Mouse (Mus musculus) testis, postnatal 14 days (tissue): ENCODE results near the gene Gm49661.

Source experiments
- DNase-seq: peaks from one replicate; pipeline ENCODE4 v3.0.0; 2021; ENCODE audit warnings: low spot score

The Gm49661 gene

GRCm38 (mm10) chr8:84969241-84970134, at the start of gene Gm49661, which contains the start of the genes Prdx2 and Rnaseh2a:
Gm49661 (minus strand) TSS chr8:84969433.
Prdx2 (plus strand) TSS chr8:84969587.
Rnaseh2a (minus strand) TSS chr8:84969767.
- no peak for DNase-seq

DNA sequence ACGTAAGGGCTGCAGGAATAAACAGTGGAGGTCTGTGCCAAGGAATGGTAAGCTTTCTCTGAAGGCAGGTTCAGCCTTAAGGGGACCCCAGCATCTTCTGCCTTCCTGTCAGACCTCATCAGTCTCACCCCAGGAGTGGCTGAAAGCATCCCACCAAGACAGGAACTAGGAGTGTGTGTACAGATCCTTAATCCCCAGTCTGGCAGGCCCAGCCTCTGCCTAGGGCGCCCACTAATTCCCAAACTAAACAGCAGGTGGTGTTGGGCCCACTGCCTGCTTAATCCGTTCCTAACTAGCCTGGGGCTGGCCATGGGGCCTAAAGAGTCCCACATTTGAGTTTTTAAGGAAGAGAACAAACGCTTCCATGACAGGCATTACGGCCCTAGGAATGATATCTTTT, 48.0 kb upstream of the Gm49661 start:
- DNase-seq = no peak

- no peak for DNase-seq
These were observed 47.5 kb upstream of the Gm49661 start for GRCm38 (mm10) chr8:85016724-85017123.

GRCm38 (mm10) chr8:85014431-85014830, 45.2 kb upstream of the Gm49661 start, which contains the start of gene Best2:
Best2 (minus strand) TSS chr8:85014531.
- DNase-seq = no peak

DNA sequence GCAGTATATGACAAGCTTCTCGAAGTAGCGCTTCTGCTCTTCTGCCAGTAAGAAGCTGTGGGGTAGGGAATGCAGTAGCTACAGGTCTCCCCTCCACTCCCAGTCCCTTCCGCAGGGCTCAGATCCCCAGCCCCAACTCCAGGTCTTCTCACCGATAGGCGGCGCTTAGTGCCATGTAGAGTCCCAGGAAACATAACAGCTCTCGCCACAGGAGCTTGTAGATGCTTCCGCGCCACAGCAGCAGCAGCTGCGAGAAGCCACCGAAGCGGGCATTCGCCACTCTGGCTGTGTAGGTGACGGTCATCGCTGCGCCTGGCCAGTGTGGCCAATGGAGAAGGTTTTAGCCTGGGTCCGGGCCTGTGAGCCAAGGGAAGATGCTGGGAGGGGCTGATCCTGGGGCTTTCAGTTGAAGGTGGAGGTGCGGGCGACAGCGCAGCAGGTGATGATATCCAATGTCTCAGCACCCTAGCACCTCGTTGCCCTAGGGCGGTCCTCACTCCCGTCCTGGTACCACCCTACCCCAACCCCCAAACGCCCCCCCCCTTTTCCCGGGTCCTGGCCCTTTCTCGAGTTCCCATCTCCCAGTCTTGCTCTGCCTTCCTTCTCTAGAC, 44.1 kb upstream of the Gm49661 start:
- peak; percentile 77 for DNase-seq

GRCm38 (mm10) chr8:85011242-85011641, 42.0 kb upstream of the Gm49661 start:
- DNase-seq = no peak

GRCm38 (mm10) chr8:85007686-85008085, 38.5 kb upstream of the Gm49661 start:
- peak; percentile 79 for DNase-seq

GRCm38 (mm10) chr8:84997649-84998295, 28.5 kb upstream of the Gm49661 start:
- DNase-seq = peak; percentile 84

GRCm38 (mm10) chr8:84996978-84997377, 27.7 kb upstream of the Gm49661 start:
- no peak for DNase-seq

GRCm38 (mm10) chr8:84995680-84996079, 26.4 kb upstream of the Gm49661 start:
- peak; percentile 63 for DNase-seq

DNA sequence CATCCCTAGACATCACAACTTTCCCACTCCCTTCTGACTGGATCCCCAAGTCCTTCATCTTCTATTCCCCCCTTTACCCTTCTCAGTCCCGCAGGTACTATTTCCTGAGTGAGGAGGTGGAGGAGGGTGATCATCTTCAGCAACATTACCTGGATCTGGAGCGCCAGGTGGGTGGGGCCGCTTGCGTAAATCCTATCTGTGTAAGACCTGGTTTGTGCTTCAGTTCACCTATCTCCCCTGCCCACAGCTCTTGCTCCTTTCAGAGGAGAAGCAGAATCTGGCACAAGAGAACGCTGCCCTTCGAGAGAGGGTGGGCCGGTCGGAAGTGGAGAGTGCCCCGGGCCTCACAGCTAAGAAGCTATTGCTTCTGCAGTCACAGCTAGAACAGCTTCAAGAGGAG, 25.1 kb upstream of the Gm49661 start:
- DNase-seq = no peak

GRCm38 (mm10) chr8:84990836-84991235, 21.6 kb upstream of the Gm49661 start:
- peak; percentile 83 for DNase-seq

DNA sequence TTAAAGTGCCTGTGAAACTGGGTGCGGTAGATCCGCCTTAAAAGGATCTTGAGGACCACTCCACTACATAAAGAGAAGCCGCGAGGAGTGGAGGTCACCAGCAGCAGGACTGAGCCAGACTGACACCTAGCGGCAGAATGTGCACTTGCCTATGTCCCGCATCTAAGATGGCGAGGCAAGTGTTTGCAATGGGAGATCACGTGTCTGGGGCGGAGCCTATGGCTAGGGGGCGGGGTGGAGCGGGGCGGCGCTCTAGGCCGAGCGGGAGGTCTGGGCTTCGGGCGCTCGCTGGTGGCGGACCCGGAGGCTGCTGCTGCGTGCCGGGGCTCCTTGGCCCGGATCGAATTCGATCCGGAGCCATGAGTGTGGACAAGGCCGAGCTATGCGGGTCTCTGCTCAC, 21.1 kb upstream of the Gm49661 start, which contains the start of gene Hook2:
Gene Hook2, plus strand, starts transcription at position 255 of the 400 bp plus-strand sequence.
- peak; percentile 95 for DNase-seq

GRCm38 (mm10) chr8:84989810-84990209, 20.6 kb upstream of the Gm49661 start:
- DNase-seq = peak; percentile 87

DNA sequence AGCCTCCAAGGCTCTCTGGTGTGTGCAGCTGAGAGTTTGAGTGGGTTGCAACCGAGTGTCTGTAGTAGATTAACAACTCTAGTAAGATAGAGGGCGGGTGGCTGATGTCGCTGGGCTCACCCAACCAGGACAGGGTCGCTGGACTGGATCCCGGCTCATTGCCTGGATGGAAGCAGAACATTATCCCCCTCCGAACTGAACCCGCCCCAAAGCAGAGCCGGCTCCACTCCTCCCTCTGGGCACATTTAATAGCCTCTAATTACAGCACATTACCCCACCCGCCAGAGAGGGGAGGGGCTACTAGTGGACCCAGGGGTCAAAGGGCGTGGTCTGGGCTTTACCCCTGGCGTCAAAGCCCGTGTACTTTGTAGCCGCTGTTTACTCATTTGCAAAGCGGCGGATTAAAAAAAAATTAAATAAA, 20.1 kb upstream of the Gm49661 start:
- no peak for DNase-seq

DNA sequence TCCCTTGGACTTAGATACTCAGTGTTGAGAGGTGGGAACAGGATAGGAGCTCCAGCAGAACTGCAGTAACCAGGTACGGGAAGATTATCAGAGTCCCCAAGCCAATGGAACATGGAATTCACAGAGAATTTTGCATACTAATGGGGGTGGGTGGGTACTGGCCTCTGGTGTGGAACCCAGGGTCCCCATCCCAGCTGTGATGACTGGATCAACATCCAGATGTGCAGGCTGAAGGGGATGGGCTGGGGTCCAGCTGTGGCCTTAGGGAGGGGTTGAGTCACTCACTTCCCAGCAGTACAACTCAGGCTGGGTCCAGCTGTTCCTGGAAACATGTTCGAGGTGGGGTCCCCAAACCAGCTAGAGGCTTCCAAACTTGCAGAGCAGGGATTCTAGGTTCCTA, 18.7 kb upstream of the Gm49661 start:
- no peak for DNase-seq

GRCm38 (mm10) chr8:84987388-84987787, 18.2 kb upstream of the Gm49661 start:
- no peak for DNase-seq

DNA sequence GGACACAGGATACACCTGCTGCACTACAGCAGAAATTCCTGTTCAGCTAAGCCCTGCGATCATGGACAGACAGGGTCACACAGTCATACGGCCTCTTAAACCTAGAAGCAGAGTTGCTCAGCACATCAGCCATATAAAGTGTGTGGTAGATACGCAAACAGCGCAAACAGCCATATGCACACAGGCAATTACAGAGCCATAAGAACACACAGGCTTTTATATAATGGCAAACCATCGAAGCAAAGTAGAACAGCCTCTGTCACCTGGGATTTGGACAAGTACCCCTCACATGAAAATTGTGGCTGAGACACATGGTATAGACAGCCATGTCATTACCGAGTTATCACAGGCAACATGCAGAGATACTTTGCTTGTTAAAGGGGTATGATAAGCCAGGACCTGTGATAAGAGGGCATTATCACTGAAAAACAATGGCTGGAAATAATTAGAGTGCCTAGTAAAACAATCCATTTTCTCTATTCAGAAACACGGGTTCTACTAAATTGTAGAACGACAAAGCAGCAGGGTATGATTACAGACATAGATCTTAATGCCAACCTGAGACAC, 17.2 kb upstream of the Gm49661 start:
- DNase-seq = no peak

GRCm38 (mm10) chr8:84985684-84986378, 16.6 kb upstream of the Gm49661 start:
- peak; percentile 86 for DNase-seq

DNA sequence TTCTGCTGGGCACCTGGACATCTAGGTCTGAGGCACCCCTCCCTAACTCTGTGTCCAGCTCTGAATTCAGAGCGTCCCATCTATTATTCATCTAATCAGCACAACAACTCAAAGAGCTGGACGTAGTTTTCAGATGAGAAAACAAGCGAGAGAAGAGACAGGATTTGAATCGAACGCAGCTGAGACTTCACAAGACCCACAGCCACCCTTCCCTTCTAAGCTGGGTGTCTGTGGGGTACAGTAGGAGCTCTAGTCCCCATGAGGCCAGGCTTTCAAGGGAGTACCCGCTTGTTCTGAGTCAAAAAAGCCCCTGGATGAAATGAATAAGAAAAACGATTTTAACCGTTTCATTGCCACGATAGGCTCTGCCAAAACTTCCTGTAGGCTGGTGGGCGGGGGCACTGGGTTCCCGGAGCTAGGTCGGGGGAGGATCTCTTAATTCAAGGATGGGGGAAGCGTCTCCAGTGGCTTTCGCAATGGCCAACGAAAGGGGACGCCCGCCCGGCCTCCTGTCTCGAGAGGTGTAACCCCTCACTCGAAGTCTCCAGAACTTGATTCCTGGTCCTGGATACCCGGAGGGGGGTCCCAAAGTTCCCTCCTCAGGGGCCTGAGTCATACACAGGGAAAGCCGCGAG, 15.9 kb upstream of the Gm49661 start:
- DNase-seq = no peak
